Mouse (Mus musculus) embryonic fibroblast, embryonic 13.5 days (primary cell): Measurements from ENCODE around the gene Sele. TPM values are rescaled to one million over a fixed set of nuclear protein-coding genes. Genes with fewer than 3 reads are reported as not detected.

Experiments
- H3K27ac ChIP-seq: 2 replicates; pipeline ENCODE4 v1.5.1; 2012; ENCODE audit warnings: low read length, control low read depth, inconsistent platforms; ENCODE audit not compliant: insufficient read depth
- H3K4me1 ChIP-seq: 2 replicates; pipeline ENCODE4 v1.6.1; 2011; ENCODE audit warnings: low read length; ENCODE audit not compliant: control insufficient read depth, insufficient read depth
- H3K4me3 ChIP-seq: 2 replicates; pipeline ENCODE4 v1.5.1; 2011; ENCODE audit warnings: mild to moderate bottlenecking, control low read depth, low read length; ENCODE audit not compliant: insufficient read depth
- CTCF ChIP-seq: IDR thresholded peaks from 2 replicates; pipeline ENCODE4 v1.5.1; 2011; ENCODE audit warnings: mild to moderate bottlenecking, control low read depth, low read length, moderate library complexity, borderline replicate concordance; ENCODE audit not compliant: insufficient read depth
- POLR2A ChIP-seq: IDR thresholded peaks from 2 replicates; pipeline ENCODE4 v1.6.1; 2011; ENCODE audit warnings: low read depth, mild to moderate bottlenecking, control low read depth, low read length, moderate library complexity
- polyA plus RNA-seq: library from polyadenylated mRNA; stranded (reverse); fragments of >200 nt; gene quantifications from 2 replicates; pipeline ENCODE4 v1.2.4, GENCODE M21; 2011; ENCODE audit warnings: low read depth; ENCODE audit not compliant: missing spikeins, insufficient read length

The Sele gene
- polyA plus RNA-seq, 1 experiment: 0.18 TPM

- Histone ChIP-seq H3K4me3 (no peak overlapping the region), H3K27ac (no peak overlapping the region), H3K4me1 (no peaks in the 10 kb centered on the region)
- TF ChIP-seq POLR2A (no peak), CTCF (no peak)
These were observed 24.0 kb downstream of the Sele start for GRCm38 (mm10) chr1:164072001-164072400.

DNA sequence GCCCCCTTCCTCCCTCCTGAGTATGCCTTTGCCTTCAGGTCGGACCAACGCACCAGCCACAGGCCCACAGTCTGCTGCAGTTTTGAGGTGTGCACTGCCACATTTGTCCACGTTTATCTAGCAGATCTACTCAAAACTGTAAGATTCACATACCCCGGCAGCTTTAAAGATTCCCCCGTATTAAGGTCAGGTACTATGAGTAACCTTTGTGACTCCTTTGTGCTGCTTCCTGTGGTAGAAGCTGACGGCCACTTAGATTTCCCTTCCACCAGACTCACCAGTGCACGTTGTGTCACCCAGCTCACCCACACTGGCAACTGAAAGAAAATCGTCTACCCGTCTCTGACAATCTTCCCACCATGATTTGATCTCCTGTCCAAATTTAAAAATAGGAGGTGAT, 25.1 kb downstream of the Sele start:
- Histone ChIP-seq H3K27ac (no peak overlapping the region), H3K4me1 (no peaks in the 10 kb centered on the region), H3K4me3 (no peak overlapping the region)
- TF ChIP-seq POLR2A: no peak
- no peak for TF ChIP-seq CTCF

DNA sequence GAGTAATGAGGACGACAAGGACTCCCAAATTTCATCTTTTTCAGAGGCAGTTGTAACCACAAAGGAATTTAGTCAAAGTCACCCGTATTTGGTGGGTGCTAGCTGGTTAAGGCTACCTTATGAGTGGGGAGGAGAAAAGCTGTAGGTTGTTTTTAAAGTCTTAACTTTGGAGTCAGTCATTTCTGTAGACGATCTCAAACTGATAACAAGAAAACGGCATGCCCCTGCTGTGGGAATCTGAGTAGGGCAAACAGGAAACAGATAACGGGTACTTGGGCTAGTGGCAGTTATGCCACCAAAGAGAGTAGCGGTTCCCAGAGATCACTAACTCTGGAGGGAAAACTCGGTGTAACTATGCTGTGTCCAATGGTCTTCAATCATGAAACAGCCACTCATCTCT, 25.8 kb downstream of the Sele start:
- Histone ChIP-seq H3K4me3 (no peak overlapping the region), H3K4me1 (no peaks in the 10 kb centered on the region), H3K27ac (no peak overlapping the region)
- TF ChIP-seq CTCF (no peak), POLR2A (no peak)

GRCm38 (mm10) chr1:164074606-164075140, 26.6 kb downstream of the Sele start:
- TF ChIP-seq POLR2A (no peak), CTCF (no peak)
- Histone ChIP-seq H3K4me3 (no peak overlapping the region), H3K4me1 (no peaks in the 10 kb centered on the region), H3K27ac (no peak overlapping the region)

- Histone ChIP-seq H3K4me3 (no peak overlapping the region), H3K27ac (no peak overlapping the region), H3K4me1 (no peaks in the 10 kb centered on the region)
- TF ChIP-seq POLR2A (no peak), CTCF (no peak)
These were observed 27.4 kb downstream of the Sele start for GRCm38 (mm10) chr1:164075416-164075815.

GRCm38 (mm10) chr1:164076441-164076840, 28.4 kb downstream of the Sele start:
- Histone ChIP-seq H3K27ac (no peak overlapping the region), H3K4me3 (no peak overlapping the region), H3K4me1 (no peaks in the 10 kb centered on the region)
- TF ChIP-seq CTCF: no peak
- TF ChIP-seq POLR2A: no peak

- no peak for TF ChIP-seq CTCF
- TF ChIP-seq POLR2A: no peak
- H3K27ac ChIP-seq: no peak overlapping the region
- no peak overlapping the region for H3K4me3 ChIP-seq
- no peaks in the 10 kb centered on the region for H3K4me1 ChIP-seq
These were observed 29.0 kb downstream of the Sele start for GRCm38 (mm10) chr1:164077031-164077430.

GRCm38 (mm10) chr1:164078323-164078741, 30.3 kb downstream of the Sele start:
- H3K27ac ChIP-seq: no peak overlapping the region
- TF ChIP-seq CTCF (no peak), POLR2A (no peak)
- no peaks in the 10 kb centered on the region for H3K4me1 ChIP-seq
- no peak overlapping the region for H3K4me3 ChIP-seq

- H3K4me1 ChIP-seq: no peaks in the 10 kb centered on the region
- no peak for TF ChIP-seq POLR2A
- TF ChIP-seq CTCF: no peak
- no peak overlapping the region for H3K4me3 ChIP-seq
These were observed 31.1 kb downstream of the Sele start for GRCm38 (mm10) chr1:164079091-164079490.

DNA sequence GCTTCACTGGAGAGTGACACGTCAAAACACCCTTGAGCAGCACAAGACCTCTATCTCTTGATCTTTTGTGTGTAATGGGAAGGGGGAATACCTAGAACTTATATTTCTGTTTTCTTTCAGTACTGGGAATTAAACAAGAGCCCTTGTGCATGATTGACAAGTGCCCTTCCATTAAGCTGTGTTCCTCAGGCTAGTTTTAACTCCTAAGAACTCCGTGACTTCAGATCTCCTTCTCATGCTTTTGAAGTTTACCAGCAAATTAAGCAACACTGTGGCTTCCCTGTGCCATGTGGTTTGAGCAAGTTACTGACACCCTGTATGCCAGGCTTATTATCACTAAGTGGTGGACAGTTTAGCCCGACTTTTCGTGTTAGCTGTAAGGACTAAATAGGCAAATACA, 35.0 kb downstream of the Sele start:
- Histone ChIP-seq H3K27ac (no peak overlapping the region), H3K4me1 (no peaks in the 10 kb centered on the region), H3K4me3 (no peak overlapping the region)
- no peak for TF ChIP-seq CTCF
- TF ChIP-seq POLR2A: no peak

More at GRCm38 (mm10) chr1:164079091-164079490, 31.1 kb downstream of the Sele start:
- no peak overlapping the region for H3K27ac ChIP-seq
